31 mouse cellular contexts compared by ENCODE assay signal in genomic region chrX:12825262-12825661, GRCm38 (mm10).
A peak's percentile ranks its signal among the peaks of the same experiment; 100 is the strongest.
DNase-seq lines count a peak whose midpoint lies in the region; ATAC-seq lines count a peak whose summit lies in the region.
"Had no signal": no experiment of that assay in that cellular context is flagged by ENCODE, and none has a peak within 500 bp of the region (broad histone marks: within the 10 kb centered on the region; RNA-seq: fewer than 3 reads in every experiment).

No protein-coding gene starts in this region.

- H3K4me2 ChIP-seq in liver, embryonic 11.5 days: no peak overlapping the region
- no peak overlapping the region for H3K4me2 ChIP-seq in liver, embryonic 16.5 days (ENCODE audit: low read depth, low read length)
- H3K4me2 ChIP-seq: embryonic facial prominence, embryonic 13.5 days; forebrain, embryonic 12.5 days; hindbrain, embryonic 15.5 days; limb, embryonic 13.5 days; midbrain, embryonic 11.5 days; stomach, embryonic 15.5 days had no signal

- ATAC-seq in liver, embryonic 11.5 days (replicated peaks; ENCODE audit: low FRiP score): no peak
- ATAC-seq in liver, embryonic 16.5 days (ENCODE audit: low read depth): peak; percentile 70
- ATAC-seq: forebrain, postnatal 0 days; inflammation-experienced regulatory T-cells, adult 6 months; midbrain, embryonic 16.5 days; Patski had no signal

- H3K9me3 ChIP-seq in liver, embryonic 11.5 days (ENCODE audit: control insufficient read depth, low read length): no peaks in the 10 kb centered on the region
- H3K9me3 ChIP-seq in liver, embryonic 16.5 days (replicated peaks; ENCODE audit: control insufficient read depth, low read length): no peaks in the 10 kb centered on the region
- H3K9me3 ChIP-seq: embryonic facial prominence, embryonic 13.5 days; forebrain, embryonic 12.5 days; hindbrain, embryonic 10.5 days; hindbrain, embryonic 15.5 days; limb, embryonic 13.5 days; stomach, embryonic 15.5 days had no signal

- WGBS in liver, embryonic 11.5 days: 23% methylated on average over 2 of the region's 2 CpGs
- WGBS in liver, embryonic 16.5 days (ENCODE audit: insufficient replicate concordance): 37% methylated on average over 2 of the region's 2 CpGs

- no peaks in the 10 kb centered on the region for H3K36me3 ChIP-seq in liver, embryonic 11.5 days (ENCODE audit: control insufficient read depth, insufficient read depth, low read length)
- H3K36me3 ChIP-seq in liver, embryonic 16.5 days (ENCODE audit: control insufficient read depth, insufficient read depth): no peaks in the 10 kb centered on the region
- H3K36me3 ChIP-seq: embryonic facial prominence, embryonic 13.5 days; forebrain, embryonic 12.5 days; hindbrain, embryonic 10.5 days; hindbrain, embryonic 15.5 days; limb, embryonic 13.5 days; stomach, embryonic 15.5 days had no signal

- H3K4me1 ChIP-seq in liver, embryonic 11.5 days (replicated peaks; ENCODE audit: control insufficient read depth, insufficient read depth, low read length): peaks cover 5% of the 10 kb centered on the region; the same call in 1 of the 2 replicates
- H3K4me1 ChIP-seq in liver, embryonic 16.5 days (ENCODE audit: control insufficient read depth, low read depth, low read length): peaks cover 2% of the 10 kb centered on the region; the same call in 1 of the 2 replicates
- H3K4me1 ChIP-seq: forebrain, embryonic 12.5 days; hindbrain, embryonic 10.5 days; hindbrain, embryonic 15.5 days; limb, embryonic 13.5 days; stomach, embryonic 15.5 days had no signal

- H3K4me3 ChIP-seq in liver, embryonic 11.5 days (ENCODE audit: low read depth, low read length): no peak overlapping the region
- H3K4me3 ChIP-seq in liver, embryonic 16.5 days (ENCODE audit: low read depth, low read length): no peak overlapping the region
- H3K4me3 ChIP-seq: embryonic facial prominence, embryonic 13.5 days; erythroblast, embryonic 14.5 days; forebrain, embryonic 12.5 days; hindbrain, embryonic 10.5 days; hindbrain, embryonic 15.5 days; limb, embryonic 13.5 days; stomach, embryonic 15.5 days had no signal

- H3K27ac ChIP-seq in liver, embryonic 11.5 days (ENCODE audit: low read depth, low read length): no peak overlapping the region
- H3K27ac ChIP-seq in liver, embryonic 16.5 days (ENCODE audit: low read length): no peak overlapping the region
- H3K27ac ChIP-seq: embryonic facial prominence, embryonic 13.5 days; forebrain, embryonic 12.5 days; hindbrain, embryonic 10.5 days; hindbrain, embryonic 15.5 days; limb, embryonic 13.5 days; stomach, embryonic 15.5 days had no signal

- H3K27me3 ChIP-seq in liver, embryonic 11.5 days (replicated peaks; ENCODE audit: control insufficient read depth, insufficient read depth, low read length): no peaks in the 10 kb centered on the region
- H3K27me3 ChIP-seq in liver, embryonic 16.5 days (ENCODE audit: control insufficient read depth, insufficient read depth, low read depth, low read length): no peaks in the 10 kb centered on the region
- H3K27me3 ChIP-seq: CH12.LX; forebrain, embryonic 12.5 days; hindbrain, embryonic 15.5 days; Patski; stomach, embryonic 15.5 days had no signal

- DNase-seq in heart, adult 11 months: peak; percentile 85
- DNase-seq in heart, postnatal 25 days (ENCODE audit: low spot score): no peak
- peak; percentile 24 for DNase-seq in liver
- DNase-seq in liver, embryonic 11.5 days (ENCODE audit: low spot score): no peak
- DNase-seq in adrenal gland, adult (ENCODE audit: inconsistent age in 2 of 2, low spot score in 1 of 2): no peak
- DNase-seq in frontal cortex, postnatal 14 days (ENCODE audit: low spot score in 2 of 2): no peak
- no peak for DNase-seq in left cerebral cortex, adult 11 months (ENCODE audit: low spot score)
- DNase-seq: adrenal gland, postnatal 14 days; cerebellum, adult 11 months; cerebellum, adult 9-11 months; forebrain, postnatal 0 days; gastrocnemius, postnatal 14 days; kidney, adult 11 months; kidney, postnatal 25 days; lung, adult 2 months; lung, postnatal 14 days; right cerebral cortex, postnatal 25 days; thymus, postnatal 25 days had no signal

- intact Hi-C loops in heart, postnatal 25 days (cut with DNase I): no loop called here

- no peak overlapping the region for H3K9ac ChIP-seq in liver, embryonic 11.5 days (ENCODE audit: low read depth, low read length)
- H3K9ac ChIP-seq in liver, embryonic 16.5 days (ENCODE audit: low read depth, low read length): no peak overlapping the region
- H3K9ac ChIP-seq: embryonic facial prominence, embryonic 13.5 days; forebrain, embryonic 12.5 days; forebrain, postnatal 0 days; hindbrain, embryonic 15.5 days; limb, embryonic 13.5 days; stomach, embryonic 15.5 days had no signal

Comparison
In these comparisons a context has a peak if more than half of its experiments do, and no peak if none do; other contexts are left out.
1. DNase-seq: peak in heart, adult 11 months (single experiment) and liver (single experiment); none in heart, postnatal 25 days (single experiment), liver, embryonic 11.5 days (single experiment), adrenal gland, adult (0 of 2), frontal cortex, postnatal 14 days (0 of 2) and left cerebral cortex, adult 11 months (single experiment).